Mouse (Mus musculus) kidney, embryonic 15.5 days (tissue): ENCODE results near the gene Tead1. TPM values are rescaled to one million over a fixed set of nuclear protein-coding genes. Genes with fewer than 3 reads are reported as not detected.

Experiments used
- ATAC-seq: fragments of 200-750 bp; cut with Nextera tagmentation; replicated peaks from 2 replicates; pipeline ENCODE4 v1.8.0; 2017; ENCODE audit warnings: moderate TSS enrichment; ENCODE audit not compliant: low FRiP score
- H3K27ac ChIP-seq: fragments of 300-500 bp; sonication (generic); 2 replicates; pipeline ENCODE4 v1.5.1; 2015; ENCODE audit warnings: mild to moderate bottlenecking, inconsistent platforms
- H3K27me3 ChIP-seq: fragments of 300-500 bp; sonication (generic); 2 replicates; pipeline ENCODE4 v1.6.1; 2015; ENCODE audit warnings: inconsistent platforms
- H3K36me3 ChIP-seq: fragments of 300-500 bp; sonication (generic); 2 replicates; pipeline ENCODE4 v1.6.1; 2015; ENCODE audit warnings: inconsistent platforms
- H3K4me1 ChIP-seq: fragments of 300-500 bp; sonication (generic); 2 replicates; pipeline ENCODE4 v1.6.1; 2015; ENCODE audit warnings: inconsistent platforms
- H3K4me2 ChIP-seq: fragments of 300-500 bp; sonication (generic); 2 replicates; pipeline ENCODE4 v1.6.1; 2015; ENCODE audit warnings: moderate library complexity, mild to moderate bottlenecking, inconsistent platforms
- H3K4me3 ChIP-seq: fragments of 300-500 bp; sonication (generic); replicated peaks from 2 replicates; pipeline ENCODE4 v1.5.1; 2015; ENCODE audit warnings: mild to moderate bottlenecking, inconsistent platforms
- H3K9ac ChIP-seq: fragments of 300-500 bp; sonication (generic); 2 replicates; pipeline ENCODE4 v1.6.1; 2015; ENCODE audit warnings: mild to moderate bottlenecking, inconsistent platforms
- H3K9me3 ChIP-seq: fragments of 300-500 bp; sonication (generic); replicated peaks from 2 replicates; pipeline ENCODE4 v1.6.1; 2016; ENCODE audit warnings: inconsistent platforms
- WGBS: fragments of 180-500 bp; shearing (Covaris S2); methylation state at CpG from one replicate; pipeline ENCODE4 v1.1.7; 2015; ENCODE audit warnings: mixed read lengths; 5-methylcytosine and 5-hydroxymethylcytosine counted together
- polyA plus RNA-seq: library from polyadenylated mRNA; unstranded; fragments of >200 nt; fragmentation: Nextera tagmentation; extraction: Ambion mirVana; gene quantifications from 2 replicates; pipeline ENCODE4 v1.2.1, GENCODE M21; 2015

Gene Tead1
- polyA plus RNA-seq = 27.6 and 30.4 TPM in 2 replicates

DNA sequence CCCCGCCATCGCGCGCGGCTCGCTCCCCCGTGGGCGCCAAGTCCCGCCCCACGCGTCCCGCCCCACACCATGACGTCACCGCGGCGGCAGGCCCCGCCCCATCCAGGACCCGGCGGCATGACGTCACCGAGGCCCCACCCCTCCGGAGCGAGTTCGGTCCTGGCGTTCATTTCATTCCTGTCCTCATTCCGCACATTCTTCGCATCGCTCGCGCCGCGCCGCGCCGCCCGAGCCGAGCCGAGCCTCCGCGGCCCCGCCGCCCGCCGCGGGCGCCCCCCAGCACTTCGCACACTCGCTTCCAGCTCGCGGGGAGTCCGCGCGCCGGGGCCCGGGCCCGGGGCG lies at the start of gene Tead1:
Tead1 (plus strand) TSS at position 148 of the 342 bp plus-strand sequence.
- Histone ChIP-seq H3K9me3 (0 out of 2 replicates have a peak, but pooled peaks cover 2% of the 10 kb centered on the region), H3K27me3 (no peaks in the 10 kb centered on the region), H3K4me1 (peaks cover 29% of the 10 kb centered on the region), H3K36me3 (0 out of 2 replicates have a peak, but pooled peaks cover 3% of the 10 kb centered on the region), H3K4me3 (peak within 1 kb of the TSS; percentile 96), H3K4me2 (peak within 1 kb of the TSS; percentile 96), H3K9ac (peak within 1 kb of the TSS; percentile 85), H3K27ac (peak within 1 kb of the TSS; percentile 96)
- under 1% methylated on average over 49 of the region's 57 CpGs for WGBS
- peak; percentile 89 for ATAC-seq

DNA sequence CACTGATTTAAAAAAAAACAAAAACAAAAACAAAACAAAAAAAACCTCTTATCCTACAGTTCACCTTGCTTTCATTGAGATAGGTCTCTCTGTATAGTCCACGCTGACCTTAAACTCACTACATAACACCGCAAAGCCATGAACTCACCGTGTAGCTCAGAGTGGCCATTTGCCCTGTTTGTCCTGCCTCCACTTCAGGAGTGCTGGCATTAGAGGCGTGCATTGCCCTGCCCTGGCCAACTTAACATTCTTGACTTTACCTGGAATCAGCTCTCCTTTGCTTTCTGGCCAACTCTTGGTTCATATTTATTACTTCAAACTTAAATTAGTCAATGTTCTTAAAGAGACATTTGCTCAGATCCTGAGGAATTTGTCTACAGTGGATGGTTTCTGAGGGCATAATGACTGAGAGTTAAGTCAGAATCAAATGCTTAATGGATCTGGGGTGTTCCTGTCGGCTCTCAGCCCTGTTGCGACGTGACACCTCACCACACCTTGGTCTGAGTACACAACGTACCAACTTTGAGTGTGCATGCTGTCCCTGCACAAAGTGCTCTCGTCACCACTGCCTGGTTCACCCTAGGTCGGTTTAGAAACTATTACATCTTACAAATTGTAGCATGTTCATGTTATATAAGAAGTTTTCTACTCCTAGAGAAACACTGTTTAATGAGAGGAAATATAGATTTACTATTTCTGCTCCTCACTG lies 44.5 kb upstream of the Tead1 start:
- H3K4me1 ChIP-seq = no peaks in the 10 kb centered on the region
- H3K4me3 ChIP-seq = no peak overlapping the region
- H3K27me3 ChIP-seq = no peaks in the 10 kb centered on the region
- H3K4me2 ChIP-seq = no peak overlapping the region
- WGBS = 84% methylated on average over 10 of the region's 10 CpGs
- no peaks in the 10 kb centered on the region for H3K36me3 ChIP-seq
- no peak for ATAC-seq
- no peak overlapping the region for H3K9ac ChIP-seq
- no peak overlapping the region for H3K27ac ChIP-seq
- peaks cover 6% of the 10 kb centered on the region for H3K9me3 ChIP-seq

DNA sequence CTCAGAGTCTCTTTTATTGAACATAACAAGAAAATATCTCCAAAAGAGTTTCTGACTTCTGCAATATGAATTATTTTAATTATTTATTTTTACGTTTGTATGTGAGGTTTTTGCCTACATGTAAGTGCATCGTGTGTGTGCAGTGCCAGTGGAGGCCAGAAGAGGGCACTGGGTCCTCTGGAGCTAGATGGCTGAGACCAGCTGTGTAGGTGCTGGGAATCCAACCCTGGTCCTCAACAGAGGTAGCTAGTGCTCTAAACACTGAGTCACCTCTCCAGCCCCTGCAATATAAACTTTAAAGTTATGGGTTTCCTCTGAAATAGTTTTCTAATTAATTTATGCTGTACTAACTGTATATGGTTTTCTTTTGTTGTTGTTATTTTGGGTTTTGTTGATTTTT lies 43.2 kb upstream of the Tead1 start:
- Histone ChIP-seq H3K36me3 (no peaks in the 10 kb centered on the region), H3K27ac (no peak overlapping the region), H3K9me3 (peaks cover 6% of the 10 kb centered on the region), H3K27me3 (no peaks in the 10 kb centered on the region), H3K4me1 (no peaks in the 10 kb centered on the region), H3K4me2 (no peak overlapping the region), H3K9ac (no peak overlapping the region), H3K4me3 (no peak overlapping the region)
- 96% methylated on average over 2 of the region's 2 CpGs for WGBS
- no peak for ATAC-seq

DNA sequence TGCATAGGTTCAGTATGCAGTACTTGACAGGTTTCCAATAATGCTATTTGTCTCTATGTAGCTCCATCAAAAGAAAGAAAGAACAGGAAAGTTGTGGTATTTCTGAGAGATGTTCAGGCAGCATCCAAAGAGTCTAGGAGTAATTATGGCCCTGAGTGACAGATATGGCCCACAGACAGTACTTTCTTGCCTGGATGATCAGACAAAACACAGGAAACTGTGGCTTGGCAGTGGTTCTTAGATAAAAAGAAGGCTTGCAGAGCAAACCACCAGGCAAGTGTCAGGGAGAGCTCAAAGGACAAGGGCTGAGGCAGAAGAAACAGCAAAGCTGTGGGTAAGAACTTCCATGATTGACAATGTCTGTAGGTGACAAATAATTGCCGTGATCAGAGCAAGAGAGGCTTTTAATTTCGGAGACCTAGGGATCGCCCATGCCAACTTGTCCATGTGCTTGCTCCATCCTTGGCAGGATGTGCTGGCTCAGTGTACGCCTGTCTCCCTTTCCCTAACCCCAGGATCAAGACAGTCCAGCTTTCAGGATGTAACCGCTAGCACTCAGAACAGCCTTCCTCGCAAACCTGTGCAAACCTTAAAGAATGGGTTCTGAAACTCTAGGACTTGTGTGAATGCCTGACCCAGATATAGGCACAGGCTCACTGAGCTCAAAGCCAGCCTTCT lies 35.1 kb upstream of the Tead1 start:
- Histone ChIP-seq H3K27me3 (no peaks in the 10 kb centered on the region), H3K4me3 (no peak overlapping the region), H3K4me2 (no peak overlapping the region), H3K9ac (no peak overlapping the region), H3K4me1 (peaks cover 7% of the 10 kb centered on the region; the same call in 1 of the 2 replicates), H3K27ac (no peak overlapping the region), H3K36me3 (no peaks in the 10 kb centered on the region), H3K9me3 (no peaks in the 10 kb centered on the region)
- WGBS = 90% methylated on average over 6 of the region's 6 CpGs
- ATAC-seq = no peak

- H3K4me1 ChIP-seq = peaks cover 7% of the 10 kb centered on the region; the same call in 1 of the 2 replicates
- H3K36me3 ChIP-seq = no peaks in the 10 kb centered on the region
- no peak overlapping the region for H3K4me2 ChIP-seq
- no peak overlapping the region for H3K4me3 ChIP-seq
- WGBS = 81% methylated on average over 6 of the region's 6 CpGs
- no peak overlapping the region for H3K9ac ChIP-seq
- no peak for ATAC-seq
- H3K27me3 ChIP-seq = no peaks in the 10 kb centered on the region
- no peaks in the 10 kb centered on the region for H3K9me3 ChIP-seq
- H3K27ac ChIP-seq = no peak overlapping the region
Observed at GRCm38 (mm10) chr7:112644701-112645100, 34.4 kb upstream of the Tead1 start.

DNA sequence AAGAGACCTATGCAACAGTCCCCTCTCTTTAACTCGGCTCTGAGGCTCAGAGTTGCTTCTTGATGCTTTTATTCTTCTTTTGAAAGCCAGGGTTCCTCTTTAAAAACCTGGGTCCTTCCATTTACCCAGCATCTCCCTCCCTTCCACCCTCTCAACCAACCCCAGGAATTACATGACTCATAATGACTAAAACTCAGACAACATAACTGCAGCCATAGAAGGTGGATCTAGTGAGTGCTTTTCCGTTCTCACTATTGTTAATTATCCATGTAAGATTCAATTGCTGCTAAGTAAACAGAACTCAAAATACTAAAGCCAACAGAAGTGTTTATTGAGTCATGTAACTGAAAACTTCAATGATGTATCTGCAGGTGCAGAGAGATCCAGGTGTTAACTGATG lies 33.4 kb upstream of the Tead1 start:
- H3K9ac ChIP-seq = no peak overlapping the region
- H3K36me3 ChIP-seq = no peaks in the 10 kb centered on the region
- H3K4me3 ChIP-seq = no peak overlapping the region
- H3K4me1 ChIP-seq = peaks cover 7% of the 10 kb centered on the region; the same call in 1 of the 2 replicates
- 90% methylated on average over 2 of the region's 2 CpGs for WGBS
- no peaks in the 10 kb centered on the region for H3K27me3 ChIP-seq
- no peaks in the 10 kb centered on the region for H3K9me3 ChIP-seq
- ATAC-seq = no peak
- H3K4me2 ChIP-seq = no peak overlapping the region
- H3K27ac ChIP-seq = no peak overlapping the region

DNA sequence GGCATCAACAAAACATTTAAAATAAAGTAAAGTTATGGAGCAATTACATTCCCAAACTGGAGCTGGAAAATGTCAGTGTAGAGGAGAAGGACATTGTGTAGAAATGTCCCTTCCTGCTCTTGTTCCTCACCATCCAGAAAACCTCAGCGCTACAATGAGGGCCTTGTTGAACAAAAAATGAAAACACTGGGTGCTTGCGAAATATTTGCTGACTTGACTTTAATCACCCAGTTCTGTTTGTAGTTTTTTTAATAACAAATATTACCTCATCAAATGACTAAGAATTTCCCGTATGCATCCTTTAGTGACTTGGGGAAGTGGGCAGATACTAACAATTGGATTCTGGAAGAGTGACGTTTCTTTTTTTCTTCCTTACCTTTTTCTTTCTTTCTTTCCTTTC lies 31.7 kb upstream of the Tead1 start:
- Histone ChIP-seq H3K4me1 (peaks cover 7% of the 10 kb centered on the region; the same call in 1 of the 2 replicates), H3K9me3 (no peaks in the 10 kb centered on the region), H3K4me2 (no peak overlapping the region), H3K4me3 (no peak overlapping the region), H3K27me3 (no peaks in the 10 kb centered on the region), H3K27ac (no peak overlapping the region), H3K9ac (no peak overlapping the region), H3K36me3 (no peaks in the 10 kb centered on the region)
- no peak for ATAC-seq
- 98% methylated on average over 4 of the region's 4 CpGs for WGBS

GRCm38 (mm10) chr7:112656141-112656662 lies 22.9 kb upstream of the Tead1 start:
- H3K27ac ChIP-seq = peak overlapping the region; percentile 66
- ATAC-seq = no peak; the same call in 1 of the 2 replicates
- H3K4me3 ChIP-seq = no peak overlapping the region
- no peaks in the 10 kb centered on the region for H3K36me3 ChIP-seq
- 53% methylated on average over 9 of the region's 9 CpGs for WGBS
- H3K9ac ChIP-seq = no peak overlapping the region
- no peaks in the 10 kb centered on the region for H3K9me3 ChIP-seq
- H3K4me2 ChIP-seq = no peak overlapping the region
- no peaks in the 10 kb centered on the region for H3K27me3 ChIP-seq
- H3K4me1 ChIP-seq = peaks cover 15% of the 10 kb centered on the region

- Histone ChIP-seq H3K9ac (no peak overlapping the region), H3K9me3 (no peaks in the 10 kb centered on the region), H3K4me1 (peaks cover 35% of the 10 kb centered on the region), H3K4me3 (no peak overlapping the region), H3K27me3 (no peaks in the 10 kb centered on the region), H3K4me2 (no peak overlapping the region), H3K27ac (no peak overlapping the region), H3K36me3 (no peaks in the 10 kb centered on the region)
- no peak for ATAC-seq
- WGBS = 96% methylated on average over 3 of the region's 3 CpGs
Observed at GRCm38 (mm10) chr7:112658939-112659338, 20.2 kb upstream of the Tead1 start.

DNA sequence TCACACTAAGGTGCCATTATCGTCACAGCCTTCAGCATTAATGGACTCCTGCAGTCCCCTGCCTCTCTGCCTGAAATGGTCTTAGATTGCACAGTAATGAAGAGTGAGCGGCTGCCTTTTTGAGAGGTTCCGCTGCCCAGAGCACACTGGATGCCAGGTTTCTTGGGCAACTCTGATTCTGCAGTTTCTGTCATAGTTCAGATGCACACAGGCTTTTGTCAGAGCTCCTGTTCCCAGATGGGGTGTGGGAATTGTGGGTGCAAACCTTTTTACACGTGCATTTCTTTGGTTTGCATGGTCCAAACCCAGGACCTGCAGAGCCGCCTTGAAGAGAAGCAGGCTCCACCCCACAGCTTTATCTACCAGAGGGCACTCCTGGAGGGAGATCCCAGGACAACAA lies 19.3 kb upstream of the Tead1 start:
- Histone ChIP-seq H3K36me3 (no peaks in the 10 kb centered on the region), H3K4me1 (peaks cover 35% of the 10 kb centered on the region), H3K27me3 (no peaks in the 10 kb centered on the region), H3K4me3 (no peak overlapping the region), H3K9ac (no peak overlapping the region), H3K4me2 (no peak overlapping the region), H3K9me3 (no peaks in the 10 kb centered on the region), H3K27ac (no peak overlapping the region)
- 48% methylated on average over 5 of the region's 5 CpGs for WGBS
- no peak for ATAC-seq

DNA sequence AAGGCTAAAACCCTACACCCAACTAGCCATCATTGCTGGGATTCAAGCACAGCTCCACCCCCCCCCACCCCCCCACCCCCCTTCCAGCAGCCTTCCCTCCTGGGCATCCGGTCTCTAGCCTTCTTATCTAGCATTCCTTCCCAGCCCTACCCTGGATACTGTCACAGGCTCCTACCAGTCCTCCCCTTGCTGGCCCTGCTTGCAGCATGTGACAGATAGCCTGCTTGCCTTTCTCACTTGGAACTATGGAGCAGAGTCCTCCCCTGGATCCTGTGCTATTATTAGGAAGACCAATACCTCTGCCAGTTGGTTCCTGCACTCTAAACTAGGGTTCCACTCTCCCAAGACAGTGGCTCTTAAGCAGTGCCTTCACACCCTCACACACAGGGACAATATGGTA lies 18.8 kb upstream of the Tead1 start:
- peaks cover 35% of the 10 kb centered on the region for H3K4me1 ChIP-seq
- no peaks in the 10 kb centered on the region for H3K36me3 ChIP-seq
- H3K9ac ChIP-seq = no peak overlapping the region
- WGBS = 44% methylated on average over 1 of the region's 1 CpGs
- H3K4me2 ChIP-seq = no peak overlapping the region
- no peak overlapping the region for H3K4me3 ChIP-seq
- ATAC-seq = no peak
- no peak overlapping the region for H3K27ac ChIP-seq
- H3K9me3 ChIP-seq = no peaks in the 10 kb centered on the region
- H3K27me3 ChIP-seq = no peaks in the 10 kb centered on the region
